Mouse (Mus musculus): ENCODE measurements around the gene Eefsec. TPM values are rescaled to one million over a fixed set of nuclear protein-coding genes. Genes with fewer than 3 reads are reported as not detected.

The Eefsec gene
- polyA plus RNA-seq, 1 experiment from 2014 or later: 15.3 TPM

DNA sequence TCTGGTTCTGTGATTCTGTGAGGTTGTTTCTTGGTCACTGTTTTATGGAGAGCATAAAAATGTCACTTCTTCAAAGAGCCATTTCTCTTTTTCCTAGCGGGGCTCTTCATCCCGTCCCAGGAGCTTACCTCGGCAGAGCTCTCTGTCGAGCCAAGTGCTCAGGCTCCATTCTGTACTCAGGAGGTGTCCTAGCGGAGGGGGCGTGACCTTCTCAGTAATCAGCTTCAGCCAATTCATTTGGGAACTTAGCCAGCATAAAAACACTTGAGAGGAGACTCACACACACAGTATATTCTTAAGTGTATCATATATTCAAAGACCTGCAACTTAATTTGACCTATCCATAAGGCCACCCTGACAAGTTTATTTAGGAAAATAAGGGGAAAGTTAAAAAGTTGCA lies 34.1 kb upstream of the Eefsec start:
- peaks cover 14% of the 10 kb centered on the region; the same call in 1 of the 2 replicates for H3K36me3 ChIP-seq (ENCODE audit: control insufficient read depth, insufficient read depth)
- no peak for ATAC-seq (ENCODE audit: low read depth)
- WGBS (ENCODE audit: insufficient replicate concordance): 72% methylated on average over 6 of the region's 6 CpGs

GRCm38 (mm10) chr6:88469878-88470277 lies 23.5 kb upstream of the Eefsec start:
- no peak overlapping the region for H3K27ac ChIP-seq (ENCODE audit: low read length)

More for the DNA sequence above, 34.1 kb upstream of the Eefsec start:
- Histone ChIP-seq H3K4me1 (ENCODE audit: control insufficient read depth, low read depth, low read length) (peaks cover 10% of the 10 kb centered on the region), H3K4me2 (ENCODE audit: low read depth, low read length) (no peak overlapping the region), H3K27me3 (ENCODE audit: control insufficient read depth, insufficient read depth, low read depth, low read length) (no peaks in the 10 kb centered on the region), H3K4me3 (ENCODE audit: low read depth, low read length) (no peak overlapping the region), H3K27ac (ENCODE audit: low read length) (no peak overlapping the region), H3K9ac (ENCODE audit: low read depth, low read length) (no peak overlapping the region), H3K9me3 (replicated peaks; ENCODE audit: control insufficient read depth, low read length) (no peaks in the 10 kb centered on the region)

GRCm38 (mm10) chr6:88465181-88465920 lies 19.0 kb upstream of the Eefsec start, which contains the start of gene Ruvbl1:
TSS of gene Ruvbl1 (plus strand) at chr6:88465409.
- Histone ChIP-seq H3K4me2 (ENCODE audit: low read depth, low read length) (peak within 1 kb of the TSS; percentile 79), H3K36me3 (ENCODE audit: control insufficient read depth, insufficient read depth) (peaks cover 5% of the 10 kb centered on the region), H3K9me3 (replicated peaks; ENCODE audit: control insufficient read depth, low read length) (no peaks in the 10 kb centered on the region), H3K4me1 (ENCODE audit: control insufficient read depth, low read depth, low read length) (peaks cover 10% of the 10 kb centered on the region), H3K27me3 (ENCODE audit: control insufficient read depth, insufficient read depth, low read depth, low read length) (no peaks in the 10 kb centered on the region), H3K4me3 (ENCODE audit: low read depth, low read length) (peak within 1 kb of the TSS; percentile 76), H3K9ac (ENCODE audit: low read depth, low read length) (peak within 1 kb of the TSS; percentile 74), H3K27ac (ENCODE audit: low read length) (no peak within 1 kb of the TSS)
- peak; percentile 100 for ATAC-seq (ENCODE audit: low read depth)
- under 1% methylated on average over 37 of the region's 42 CpGs for WGBS (ENCODE audit: insufficient replicate concordance)

More at GRCm38 (mm10) chr6:88469878-88470277, 23.5 kb upstream of the Eefsec start:
- Histone ChIP-seq H3K4me2 (ENCODE audit: low read depth, low read length) (no peak overlapping the region), H3K9me3 (replicated peaks; ENCODE audit: control insufficient read depth, low read length) (no peaks in the 10 kb centered on the region), H3K4me1 (ENCODE audit: control insufficient read depth, low read depth, low read length) (peaks cover 10% of the 10 kb centered on the region), H3K27me3 (ENCODE audit: control insufficient read depth, insufficient read depth, low read depth, low read length) (no peaks in the 10 kb centered on the region), H3K36me3 (ENCODE audit: control insufficient read depth, insufficient read depth) (peaks cover 20% of the 10 kb centered on the region), H3K4me3 (ENCODE audit: low read depth, low read length) (no peak overlapping the region), H3K9ac (ENCODE audit: low read depth, low read length) (no peak overlapping the region)
- no peak for ATAC-seq (ENCODE audit: low read depth)
- 63% methylated on average over 6 of the region's 6 CpGs for WGBS (ENCODE audit: insufficient replicate concordance)

GRCm38 (mm10) chr6:88454545-88454944 lies 8.2 kb upstream of the Eefsec start:
- 47% methylated on average over 2 of the region's 2 CpGs for WGBS (ENCODE audit: insufficient replicate concordance)
- no peak overlapping the region for H3K4me2 ChIP-seq (ENCODE audit: low read depth, low read length)
- no peaks in the 10 kb centered on the region for H3K9me3 ChIP-seq (replicated peaks; ENCODE audit: control insufficient read depth, low read length)
- H3K27ac ChIP-seq (ENCODE audit: low read length): no peak overlapping the region
- H3K27me3 ChIP-seq (ENCODE audit: control insufficient read depth, insufficient read depth, low read depth, low read length): no peaks in the 10 kb centered on the region
- no peak for ATAC-seq (ENCODE audit: low read depth)
- no peak overlapping the region for H3K9ac ChIP-seq (ENCODE audit: low read depth, low read length)
- H3K4me1 ChIP-seq (ENCODE audit: control insufficient read depth, low read depth, low read length): no peaks in the 10 kb centered on the region
- no peaks in the 10 kb centered on the region for H3K36me3 ChIP-seq (ENCODE audit: control insufficient read depth, insufficient read depth)
- no peak overlapping the region for H3K4me3 ChIP-seq (ENCODE audit: low read depth, low read length)

- H3K4me2 ChIP-seq (ENCODE audit: low read depth, low read length): no peak overlapping the region
- H3K9ac ChIP-seq (ENCODE audit: low read depth, low read length): no peak overlapping the region
- no peak overlapping the region for H3K4me3 ChIP-seq (ENCODE audit: low read depth, low read length)
- no peaks in the 10 kb centered on the region for H3K27me3 ChIP-seq (ENCODE audit: control insufficient read depth, insufficient read depth, low read depth, low read length)
- H3K27ac ChIP-seq (ENCODE audit: low read length): no peak overlapping the region
- H3K9me3 ChIP-seq (replicated peaks; ENCODE audit: control insufficient read depth, low read length): no peaks in the 10 kb centered on the region
- ATAC-seq (ENCODE audit: low read depth): no peak
- no peaks in the 10 kb centered on the region for H3K36me3 ChIP-seq (ENCODE audit: control insufficient read depth, insufficient read depth)
- WGBS (ENCODE audit: insufficient replicate concordance): 36% methylated on average over 4 of the region's 4 CpGs
- H3K4me1 ChIP-seq (ENCODE audit: control insufficient read depth, low read depth, low read length): peaks cover 14% of the 10 kb centered on the region
These were observed 1.1 kb upstream of the Eefsec start for GRCm38 (mm10) chr6:88447454-88447853.

DNA sequence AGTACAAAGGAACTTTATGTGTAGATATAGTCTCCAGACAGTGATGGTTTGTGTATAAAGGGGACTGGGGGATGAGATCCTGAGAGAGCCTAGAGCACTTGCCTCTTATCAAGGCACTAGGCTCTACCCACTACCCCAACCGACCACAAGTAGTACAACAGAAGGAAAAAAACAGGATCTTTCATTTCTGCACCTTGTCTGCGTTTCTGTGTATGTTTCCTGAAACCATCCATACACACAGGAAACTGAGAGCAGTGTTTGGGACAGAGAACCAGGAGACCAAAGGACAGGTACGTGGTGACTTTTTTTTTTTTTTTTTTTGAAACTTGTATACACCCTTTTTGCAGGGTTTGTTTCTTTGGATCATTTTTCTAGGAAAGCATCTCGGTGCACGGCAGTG lies 678 bp downstream of the Eefsec start:
- Histone ChIP-seq H3K4me3 (ENCODE audit: low read depth, low read length) (peak overlapping the region; percentile 84), H3K4me2 (ENCODE audit: low read depth, low read length) (peak overlapping the region; percentile 90), H3K4me1 (ENCODE audit: control insufficient read depth, low read depth, low read length) (peaks cover 14% of the 10 kb centered on the region), H3K27me3 (ENCODE audit: control insufficient read depth, insufficient read depth, low read depth, low read length) (no peaks in the 10 kb centered on the region), H3K27ac (ENCODE audit: low read length) (peak overlapping the region; percentile 71), H3K9me3 (replicated peaks; ENCODE audit: control insufficient read depth, low read length) (no peaks in the 10 kb centered on the region), H3K36me3 (ENCODE audit: control insufficient read depth, insufficient read depth) (no peaks in the 10 kb centered on the region), H3K9ac (ENCODE audit: low read depth, low read length) (peak overlapping the region; percentile 82)
- WGBS (ENCODE audit: insufficient replicate concordance): 5% methylated on average over 5 of the region's 5 CpGs
- no peak for ATAC-seq (ENCODE audit: low read depth)

GRCm38 (mm10) chr6:88444076-88444750 lies 2.1 kb downstream of the Eefsec start:
- Histone ChIP-seq H3K4me1 (ENCODE audit: control insufficient read depth, low read depth, low read length) (peaks cover 14% of the 10 kb centered on the region), H3K9me3 (replicated peaks; ENCODE audit: control insufficient read depth, low read length) (no peaks in the 10 kb centered on the region), H3K4me3 (ENCODE audit: low read depth, low read length) (no peak overlapping the region), H3K9ac (ENCODE audit: low read depth, low read length) (no peak overlapping the region), H3K27ac (ENCODE audit: low read length) (no peak overlapping the region), H3K36me3 (ENCODE audit: control insufficient read depth, insufficient read depth) (no peaks in the 10 kb centered on the region), H3K4me2 (ENCODE audit: low read depth, low read length) (no peak overlapping the region), H3K27me3 (ENCODE audit: control insufficient read depth, insufficient read depth, low read depth, low read length) (no peaks in the 10 kb centered on the region)
- ATAC-seq (ENCODE audit: low read depth): peak; percentile 53
- WGBS (ENCODE audit: insufficient replicate concordance): 65% methylated on average over 7 of the region's 7 CpGs

DNA sequence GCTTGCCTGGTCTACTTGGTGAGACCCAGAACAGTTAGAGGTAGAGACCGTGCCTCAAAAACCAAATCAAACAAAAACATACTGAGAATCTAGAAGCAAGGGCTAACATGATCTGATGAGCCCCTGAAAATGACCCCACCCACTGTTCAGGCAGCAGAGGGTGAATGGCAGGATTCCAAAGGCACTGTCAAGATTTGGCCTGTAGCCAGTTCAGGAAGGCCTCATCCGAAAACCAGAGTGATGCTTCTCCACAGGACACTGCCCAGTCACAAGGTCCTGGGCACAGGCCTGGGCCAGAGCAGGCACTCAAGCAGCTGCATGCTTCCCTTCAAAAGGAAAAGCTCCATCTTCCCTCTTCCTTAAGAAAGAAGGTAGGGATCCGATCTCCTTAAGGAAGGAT lies 2.9 kb downstream of the Eefsec start:
- Histone ChIP-seq H3K4me3 (ENCODE audit: low read depth, low read length) (no peak overlapping the region), H3K9me3 (replicated peaks; ENCODE audit: control insufficient read depth, low read length) (no peaks in the 10 kb centered on the region), H3K4me1 (ENCODE audit: control insufficient read depth, low read depth, low read length) (peaks cover 14% of the 10 kb centered on the region), H3K27me3 (ENCODE audit: control insufficient read depth, insufficient read depth, low read depth, low read length) (no peaks in the 10 kb centered on the region), H3K27ac (ENCODE audit: low read length) (no peak overlapping the region), H3K36me3 (ENCODE audit: control insufficient read depth, insufficient read depth) (no peaks in the 10 kb centered on the region), H3K4me2 (ENCODE audit: low read depth, low read length) (no peak overlapping the region), H3K9ac (ENCODE audit: low read depth, low read length) (no peak overlapping the region)
- no peak for ATAC-seq (ENCODE audit: low read depth)
- WGBS (ENCODE audit: insufficient replicate concordance): 67% methylated on average over 3 of the region's 3 CpGs

DNA sequence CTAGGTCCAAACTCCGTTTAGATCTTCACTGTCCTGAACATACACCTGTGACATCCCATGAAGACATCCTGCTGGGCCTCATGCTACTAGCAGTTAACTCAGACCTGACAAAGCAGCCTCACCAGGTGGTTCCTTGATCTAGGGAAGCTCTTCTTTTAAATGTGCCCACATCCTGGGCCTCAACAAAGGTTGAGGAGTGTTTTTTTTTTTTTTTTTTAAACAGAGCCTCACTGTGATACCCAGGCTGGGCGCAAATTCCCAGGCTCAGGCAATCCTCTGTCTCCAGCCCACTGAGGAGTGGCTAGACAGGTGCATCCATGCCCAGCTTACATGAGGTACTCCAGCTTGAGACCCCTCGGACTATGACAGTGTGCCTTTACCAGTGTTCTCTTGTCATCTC lies 3.8 kb downstream of the Eefsec start:
- WGBS (ENCODE audit: insufficient replicate concordance): 75% methylated on average over 3 of the region's 3 CpGs
- Histone ChIP-seq H3K9ac (ENCODE audit: low read depth, low read length) (no peak overlapping the region), H3K4me2 (ENCODE audit: low read depth, low read length) (no peak overlapping the region), H3K4me1 (ENCODE audit: control insufficient read depth, low read depth, low read length) (peaks cover 14% of the 10 kb centered on the region), H3K4me3 (ENCODE audit: low read depth, low read length) (no peak overlapping the region), H3K9me3 (replicated peaks; ENCODE audit: control insufficient read depth, low read length) (no peaks in the 10 kb centered on the region), H3K27ac (ENCODE audit: low read length) (no peak overlapping the region), H3K27me3 (ENCODE audit: control insufficient read depth, insufficient read depth, low read depth, low read length) (no peaks in the 10 kb centered on the region), H3K36me3 (ENCODE audit: control insufficient read depth, insufficient read depth) (no peaks in the 10 kb centered on the region)
- no peak for ATAC-seq (ENCODE audit: low read depth)

All from liver, embryonic 16.5 days (tissue).